Mouse (Mus musculus) C2C12 (cell line): ENCODE measurements around the gene Pde2a.

Experiments used
- CTCF ChIP-seq: IDR thresholded peaks from one replicate; pipeline ENCODE4 v1.5.1; 2011; ENCODE audit not compliant: control insufficient read depth, insufficient read depth, insufficient read length
- MAX ChIP-seq: IDR thresholded peaks from one replicate; pipeline ENCODE4 v1.6.1; 2011; ENCODE audit warnings: mild to moderate bottlenecking, control low read depth
- MYOD1 ChIP-seq: IDR thresholded peaks from one replicate; pipeline ENCODE4 v1.6.1; 2011; ENCODE audit warnings: low read depth; ENCODE audit not compliant: control insufficient read depth, insufficient read length

- TF ChIP-seq CTCF (no peak), MYOD1 (no peak), MAX (no peak)
Observed at GRCm38 (mm10) chr7:101479841-101480240, 58.4 kb downstream of the Pde2a start.
